Mouse (Mus musculus) adrenal gland, postnatal 36 days (tissue): ENCODE measurements around the gene Rgs19. TPM values are rescaled to one million over a fixed set of nuclear protein-coding genes. Genes with fewer than 3 reads are reported as not detected.

Experiments used
- DNase-seq, 2 experiments: peaks; one replicate each; pipeline ENCODE4 v3.0.0; 2021; ENCODE audit warnings: mixed read lengths in 1 of 2
- long read RNA-seq, 2 experiments: library from polyadenylated mRNA; stranded (forward); transcript quantifications; one replicate each; pipeline ENCODE4 v2.0.0; 2021; ENCODE audit warnings: borderline sequencing depth in 2 of 2
- total RNA-seq, 2 experiments: library from RNA; stranded (reverse); gene quantifications; 2 replicates each; pipeline ENCODE4 v1.2.3; 2021

Rgs19 gene
- total RNA-seq = 10 to 100 TPM; 24.7 to 25.6 TPM
- long read RNA-seq, experiment 1, transcript Rgs19-201 (6 exons, 1,511 nt) = major isoform, 7 of 19 reads
- long read RNA-seq, experiment 1, partial matches to known transcripts = 4 of 19 reads
- long read RNA-seq, experiment 1, other reads (novel, unspliced or antisense) = 5 of 19 reads
- long read RNA-seq, experiment 2, transcript Rgs19-201 (6 exons, 1,511 nt) = major isoform, 5 of 14 reads
- long read RNA-seq, experiment 2, partial matches to known transcripts = 1 of 14 reads
- long read RNA-seq, experiment 2, other reads (novel, unspliced or antisense) = 1 of 14 reads

- DNase-seq = peak; percentile 94
These were observed at the start of gene Rgs19 for GRCm38 (mm10) chr2:181693339-181694280. Gene Rgs19 (minus strand): TSS chr2:181693977.

- no peak for DNase-seq
These were observed 36.3 kb upstream of the Rgs19 start for GRCm38 (mm10) chr2:181730051-181730450.

GRCm38 (mm10) chr2:181727659-181728262 lies 34.0 kb upstream of the Rgs19 start:
- peak in 1 of 2 experiments; percentile 5 for DNase-seq

- peak; percentile 25 to 42 for DNase-seq
These were observed 28.4 kb upstream of the Rgs19 start for GRCm38 (mm10) chr2:181722213-181722612.

- no peak for DNase-seq
These were observed 27.4 kb upstream of the Rgs19 start for GRCm38 (mm10) chr2:181721200-181721599.

GRCm38 (mm10) chr2:181720061-181720460 lies 26.3 kb upstream of the Rgs19 start:
- no peak for DNase-seq

- DNase-seq = no peak
These were observed 23.2 kb upstream of the Rgs19 start for GRCm38 (mm10) chr2:181716991-181717390.

GRCm38 (mm10) chr2:181715382-181715781 lies 21.6 kb upstream of the Rgs19 start:
- no peak for DNase-seq

GRCm38 (mm10) chr2:181714903-181715326 lies 21.1 kb upstream of the Rgs19 start, which contains the start of gene Oprl1:
Gene Oprl1 (plus strand): TSS chr2:181715016.
- DNase-seq = peak in 1 of 2 experiments; percentile 29

GRCm38 (mm10) chr2:181713749-181714148 lies 20.0 kb upstream of the Rgs19 start:
- no peak for DNase-seq

- DNase-seq = peak; percentile 19 to 39
These were observed 12.9 kb upstream of the Rgs19 start for GRCm38 (mm10) chr2:181706668-181707067.

GRCm38 (mm10) chr2:181698241-181698640 lies 4.5 kb upstream of the Rgs19 start, which contains the start of gene Lkaaear1:
Gene Lkaaear1 (minus strand): TSS chr2:181698442.
- DNase-seq = no peak

- DNase-seq = no peak
These were observed 3.1 kb upstream of the Rgs19 start for GRCm38 (mm10) chr2:181696801-181697420.

- no peak for DNase-seq
These were observed 2.0 kb upstream of the Rgs19 start for GRCm38 (mm10) chr2:181695776-181696175.

GRCm38 (mm10) chr2:181694581-181694980 lies 804 bp upstream of the Rgs19 start:
- DNase-seq = no peak

GRCm38 (mm10) chr2:181692304-181692703 lies 1.5 kb downstream of the Rgs19 start:
- no peak for DNase-seq

GRCm38 (mm10) chr2:181691571-181691970 lies 2.2 kb downstream of the Rgs19 start:
- DNase-seq = no peak

- no peak for DNase-seq
These were observed 2.7 kb downstream of the Rgs19 start for GRCm38 (mm10) chr2:181691083-181691482.

GRCm38 (mm10) chr2:181689466-181690160 lies 4.2 kb downstream of the Rgs19 start:
- DNase-seq = no peak

- no peak for DNase-seq
These were observed 6.2 kb downstream of the Rgs19 start for GRCm38 (mm10) chr2:181687586-181687985.

- no peak for DNase-seq
These were observed 8.1 kb downstream of the Rgs19 start for GRCm38 (mm10) chr2:181685686-181686085.
